Mouse (Mus musculus): ENCODE measurements around the gene Lnx1.

Gene Lnx1

DNA sequence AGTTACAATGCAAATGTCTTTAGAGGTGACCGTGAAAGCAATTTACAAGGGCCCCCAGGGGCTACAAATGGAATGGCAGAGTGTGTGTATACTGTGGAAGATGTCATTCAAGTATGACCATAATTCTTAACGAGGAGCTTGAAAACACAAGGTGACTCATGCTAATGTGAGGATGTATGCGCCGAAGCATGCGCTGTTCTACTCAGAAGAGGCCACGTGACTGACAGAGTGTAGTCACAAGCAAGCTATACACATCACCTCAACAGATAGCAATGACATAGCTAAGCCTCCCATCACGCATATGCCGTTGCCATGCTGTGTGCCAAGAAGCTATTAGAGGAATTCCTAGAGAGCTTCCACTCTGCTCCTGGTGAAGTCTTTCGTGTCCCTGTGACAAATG lies 5.2 kb downstream of the Lnx1 start:
- DNase-seq (ENCODE audit: low spot score in 2 of 2): no peak

DNA sequence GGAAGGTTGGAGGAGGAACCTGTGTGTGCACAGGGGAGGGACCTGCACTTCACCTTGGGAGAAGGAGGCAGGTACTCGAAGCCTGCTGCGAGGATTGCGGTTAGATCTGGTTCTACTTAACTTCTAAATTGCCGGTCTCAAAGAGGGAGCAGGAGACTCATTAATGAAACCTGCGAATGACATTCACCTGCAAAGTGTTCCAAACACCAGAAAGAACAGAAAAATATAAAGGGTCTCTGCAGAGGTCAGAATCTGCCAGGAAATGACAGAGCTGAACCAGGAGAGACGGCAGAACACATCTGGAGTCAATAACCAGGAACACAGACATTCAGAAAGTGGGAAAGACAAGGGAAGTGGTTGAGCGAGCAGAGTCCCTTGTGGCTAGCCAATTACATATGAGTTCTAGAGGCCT lies 8.3 kb downstream of the Lnx1 start:
- no peak for DNase-seq (ENCODE audit: low spot score in 2 of 2)

DNA sequence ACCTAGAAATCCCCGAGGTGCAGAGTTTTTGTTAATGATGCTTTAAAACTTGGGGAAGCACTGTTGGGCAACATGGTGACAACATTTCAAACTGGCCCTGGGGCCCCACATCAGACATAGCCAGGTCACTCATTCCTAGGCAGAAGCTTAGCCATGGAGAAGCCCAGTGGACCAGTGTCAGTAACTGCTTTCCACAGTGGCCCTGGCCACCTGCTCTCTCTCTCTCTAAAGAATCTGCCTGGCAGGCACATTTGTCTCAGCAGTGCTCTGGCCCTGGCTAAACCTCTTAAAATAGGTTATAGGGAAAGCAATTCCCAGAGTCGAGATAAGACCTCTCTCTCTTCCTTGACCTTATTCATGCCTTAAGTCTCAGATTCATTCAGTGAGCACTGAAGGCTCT lies 8.9 kb downstream of the Lnx1 start:
- no peak for DNase-seq (ENCODE audit: low spot score in 2 of 2)

DNA sequence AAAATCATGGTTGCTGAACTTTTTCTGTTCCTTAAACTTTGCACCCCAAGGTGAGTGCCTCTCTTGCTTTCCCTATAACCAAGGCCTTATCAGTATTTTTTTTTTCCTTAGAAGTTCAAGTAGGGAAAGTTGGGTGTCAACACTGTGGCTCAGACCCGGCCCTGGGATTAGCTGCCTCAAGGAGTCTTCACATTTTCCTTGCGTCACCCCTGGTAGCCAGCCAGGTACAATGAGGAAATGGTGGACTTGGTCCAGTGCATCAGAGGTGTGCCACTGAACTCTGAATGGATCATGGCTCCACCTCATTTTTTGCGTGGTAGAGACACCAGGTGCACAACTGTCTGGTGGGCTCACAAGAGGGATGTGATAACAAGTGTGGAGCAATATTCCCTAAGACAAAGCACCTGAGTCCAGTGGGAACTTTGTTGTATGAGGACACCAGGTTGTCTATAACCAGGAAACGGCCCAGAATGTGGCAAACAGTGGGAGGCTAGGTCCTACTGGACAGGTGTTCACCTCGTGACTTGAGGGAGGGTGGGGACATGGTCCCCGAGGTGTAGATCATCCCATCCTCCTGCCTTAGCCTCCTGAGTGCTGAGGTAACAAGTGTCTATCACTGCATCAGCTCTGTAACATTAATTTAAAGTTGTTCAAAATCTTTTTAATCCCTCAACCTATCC lies 10.2 kb downstream of the Lnx1 start:
- DNase-seq (ENCODE audit: low spot score in 2 of 2): no peak

DNA sequence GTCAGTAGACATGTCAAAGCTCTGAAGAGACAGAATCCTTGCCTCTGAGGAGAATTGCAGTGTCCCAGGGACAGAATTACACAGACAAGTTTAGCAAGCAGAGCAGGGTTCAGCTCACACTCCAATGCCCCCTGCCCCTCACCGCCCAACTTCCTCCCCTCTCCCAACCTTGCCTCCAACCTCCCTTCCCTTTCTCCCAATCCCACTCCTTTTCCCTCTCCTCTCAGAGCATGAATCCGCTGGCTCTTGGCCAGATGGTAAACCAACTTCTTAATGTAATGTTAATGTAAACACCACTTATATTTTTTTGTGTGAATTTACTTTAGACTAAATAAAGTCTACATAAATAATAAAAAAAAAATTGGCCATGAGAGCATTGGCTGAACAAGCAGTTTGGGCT lies 13.9 kb downstream of the Lnx1 start:
- DNase-seq (ENCODE audit: low spot score in 2 of 2): no peak

DNA sequence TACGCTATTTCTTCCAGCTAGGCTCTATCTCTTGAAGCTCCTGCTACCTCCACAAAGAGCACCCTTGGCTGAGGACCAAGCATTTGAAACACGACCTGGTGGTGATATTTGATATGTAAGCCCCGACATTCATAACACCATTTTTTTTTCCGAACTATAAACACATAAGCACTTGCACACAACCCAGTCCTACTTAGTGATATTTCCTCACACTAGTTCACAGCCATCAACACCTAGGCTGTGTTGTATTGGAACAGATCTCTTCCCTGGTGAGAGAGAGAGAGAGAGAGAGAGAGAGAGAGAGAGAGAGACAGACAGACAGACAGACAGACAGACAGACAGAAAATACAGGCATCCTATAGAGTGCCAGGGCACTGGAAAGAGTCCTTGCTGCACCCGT lies 17.8 kb downstream of the Lnx1 start:
- DNase-seq (ENCODE audit: low spot score in 2 of 2): no peak

DNA sequence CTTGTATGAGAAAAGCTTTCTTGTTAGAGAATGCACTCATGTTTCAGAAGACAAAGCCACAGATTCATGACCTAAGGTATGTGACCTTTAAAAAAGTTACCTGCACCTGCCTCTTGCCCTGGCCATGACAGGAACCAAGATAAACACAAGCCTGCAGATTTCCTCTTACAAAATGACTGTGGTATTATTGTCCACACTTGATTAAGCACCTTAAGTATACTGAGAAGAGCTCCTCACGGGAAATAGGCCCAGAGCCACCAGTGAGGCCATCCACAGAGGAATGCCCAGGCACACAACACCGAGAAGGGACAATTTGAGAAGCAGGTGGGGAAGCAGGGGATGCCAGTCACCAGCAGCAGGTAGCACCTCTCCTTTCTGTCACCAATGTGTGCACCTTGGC lies 18.9 kb downstream of the Lnx1 start:
- no peak for DNase-seq (ENCODE audit: low spot score in 2 of 2)

DNA sequence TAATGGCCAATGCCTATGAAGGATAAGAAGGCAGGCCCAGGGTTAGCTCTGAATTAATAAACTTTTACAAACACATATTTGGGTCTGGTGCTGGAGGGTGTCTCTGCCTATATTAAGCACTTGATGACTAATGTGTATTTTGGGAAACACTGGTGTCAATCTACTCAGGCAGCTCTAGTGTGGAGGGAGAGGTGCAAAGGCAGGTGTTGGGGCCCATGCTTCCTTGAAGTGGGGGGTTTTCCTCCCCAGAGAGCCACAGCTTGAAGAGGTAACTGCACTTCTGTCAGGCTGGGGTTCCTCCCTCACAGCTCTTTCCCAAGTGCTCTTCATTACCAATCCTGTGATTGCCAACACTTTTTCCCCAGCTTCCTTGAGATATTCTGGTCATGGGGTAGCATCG lies 20.0 kb downstream of the Lnx1 start:
- DNase-seq (ENCODE audit: low spot score in 2 of 2): no peak

DNA sequence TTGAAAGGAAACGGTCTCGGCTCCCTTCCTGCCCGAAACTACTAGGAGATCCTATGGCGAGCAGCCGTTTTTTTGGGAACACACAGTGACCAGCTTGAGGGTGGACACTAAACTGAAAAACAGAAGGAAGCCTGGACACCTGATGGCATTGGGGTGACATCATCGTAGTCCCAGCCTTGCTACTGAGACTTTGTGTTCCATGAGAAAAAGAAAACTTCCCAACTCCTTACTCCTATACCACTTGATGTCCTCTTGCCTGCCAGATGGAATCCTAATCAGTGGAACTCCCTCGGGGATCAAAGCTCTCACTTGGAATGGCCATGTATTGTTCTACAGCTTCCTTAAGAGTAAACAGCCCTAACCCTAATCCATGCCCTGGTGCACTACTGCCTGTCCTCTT lies 23.1 kb downstream of the Lnx1 start:
- no peak for DNase-seq (ENCODE audit: low spot score in 2 of 2)

DNA sequence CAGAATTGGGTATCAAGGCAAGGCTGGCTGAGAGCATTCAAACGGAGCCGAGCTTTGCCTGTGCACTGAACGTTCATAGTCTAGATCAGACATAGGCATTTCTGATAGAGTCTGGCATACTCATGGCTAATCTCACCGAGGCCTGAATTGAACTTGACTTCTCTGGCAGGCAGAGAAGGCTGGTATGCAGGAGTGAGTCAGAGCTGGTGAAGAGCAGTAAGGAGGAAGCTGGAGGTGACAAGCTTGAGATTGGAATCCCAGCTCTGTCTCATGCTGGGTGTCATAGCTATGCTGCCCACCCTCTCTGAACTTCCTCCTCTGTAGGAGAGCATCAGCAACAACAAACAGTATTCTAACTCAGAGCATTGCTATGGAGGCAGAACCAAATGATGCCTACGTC lies 24.0 kb downstream of the Lnx1 start:
- no peak for DNase-seq (ENCODE audit: low spot score in 2 of 2)

DNA sequence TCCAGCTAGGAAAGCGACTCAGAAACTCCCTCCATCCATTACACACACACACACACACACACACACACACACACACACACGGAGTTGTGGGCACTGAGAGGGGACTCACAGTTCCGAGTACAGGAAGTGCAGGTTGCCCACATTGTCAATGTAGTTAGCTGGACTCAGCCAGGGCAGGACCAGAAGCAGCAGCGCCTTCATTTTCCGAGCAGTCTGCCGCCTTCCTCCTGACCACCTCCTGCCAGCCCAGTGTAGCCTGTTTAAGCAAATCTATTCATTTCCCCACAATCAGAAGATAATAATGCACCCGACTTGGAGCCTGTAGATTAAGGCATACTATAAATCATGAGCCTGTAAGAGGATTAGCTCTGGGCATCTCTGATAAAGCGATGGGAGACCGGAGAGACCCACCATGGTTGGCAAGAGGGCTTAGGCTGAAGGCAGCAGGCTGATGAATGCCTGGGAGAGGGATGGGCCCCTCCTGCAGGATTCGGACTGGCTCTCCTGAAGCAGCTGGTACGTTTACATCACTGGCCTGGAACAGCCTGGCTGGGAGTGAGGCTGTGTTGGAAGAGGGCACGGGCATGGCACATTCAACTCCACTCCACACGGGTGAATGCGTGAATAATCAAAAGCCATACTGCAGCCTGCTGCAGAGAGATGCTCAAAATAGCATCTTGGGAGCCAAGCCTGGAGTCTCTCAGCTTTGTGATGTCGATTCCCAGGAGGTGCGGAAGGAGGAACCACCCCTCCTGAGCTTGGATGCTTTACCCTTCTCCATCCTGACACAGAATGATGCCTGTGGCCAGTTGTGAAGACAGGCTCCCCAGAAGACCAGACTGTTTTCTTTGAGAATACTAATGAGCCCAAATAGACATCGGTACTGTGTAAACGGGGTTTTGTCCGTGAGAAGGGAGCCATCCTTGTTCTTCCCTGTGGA lies 25.0 kb downstream of the Lnx1 start:
- no peak for DNase-seq (ENCODE audit: low spot score in 2 of 2)

DNA sequence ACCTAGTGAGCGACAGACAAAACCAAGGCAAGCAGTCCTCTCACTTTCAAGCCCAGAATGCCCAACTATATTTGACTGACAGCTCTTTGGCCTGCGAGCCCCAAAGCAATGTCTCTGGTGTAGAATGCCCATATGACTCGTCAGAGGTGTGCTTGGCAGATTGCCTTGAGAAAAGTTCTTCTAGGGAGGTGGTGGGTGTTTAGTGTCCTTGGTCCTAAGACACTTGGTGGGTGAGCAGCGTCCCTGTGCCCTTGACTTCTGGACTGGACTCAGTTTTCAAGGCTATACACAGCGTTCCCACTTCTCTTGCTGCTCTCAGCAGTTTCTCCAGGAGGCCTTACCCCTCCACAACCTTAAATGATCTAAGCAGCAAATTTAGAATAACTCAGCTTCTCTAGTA lies 30.2 kb downstream of the Lnx1 start:
- no peak for DNase-seq (ENCODE audit: low spot score in 2 of 2)

DNA sequence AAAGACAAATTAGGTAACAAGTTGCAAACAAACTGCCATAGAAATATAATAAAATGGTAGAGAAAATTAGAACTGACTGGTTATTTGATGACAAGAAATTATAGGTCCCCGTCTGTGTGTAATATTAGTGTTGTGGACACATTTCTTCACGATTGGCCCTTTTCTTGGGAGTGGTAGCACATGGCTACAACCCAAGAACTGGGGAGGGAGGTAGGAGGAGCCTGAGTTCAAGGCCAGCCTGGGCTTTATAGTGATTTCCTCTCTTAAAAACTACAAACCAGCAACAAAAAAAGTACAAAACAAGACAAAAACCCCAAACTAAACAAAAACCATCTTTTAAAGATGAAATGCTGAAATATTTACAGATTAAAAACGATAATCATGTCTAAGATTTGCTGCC lies 31.8 kb downstream of the Lnx1 start:
- DNase-seq (ENCODE audit: low spot score in 2 of 2): no peak

DNA sequence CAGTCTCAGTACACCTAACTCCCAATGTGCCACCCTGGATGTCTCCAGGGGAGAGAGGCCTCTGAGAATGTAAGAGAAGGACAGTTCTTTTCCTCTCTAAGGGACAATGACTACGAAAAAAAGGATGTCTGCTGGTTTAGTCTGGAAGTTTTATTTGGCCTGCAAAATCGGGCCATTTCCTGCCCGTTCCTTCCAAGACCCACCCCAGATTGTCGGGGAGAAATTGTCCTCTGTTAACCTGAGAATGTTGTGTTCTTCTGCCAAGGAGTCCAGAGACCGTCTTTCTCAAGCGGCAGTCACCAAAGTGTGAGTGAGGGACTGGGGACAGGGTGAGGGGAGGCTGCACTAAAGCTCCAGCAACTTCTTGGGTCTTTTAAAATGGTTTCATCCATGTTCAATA lies 32.8 kb downstream of the Lnx1 start:
- no peak for DNase-seq (ENCODE audit: low spot score in 2 of 2)

DNA sequence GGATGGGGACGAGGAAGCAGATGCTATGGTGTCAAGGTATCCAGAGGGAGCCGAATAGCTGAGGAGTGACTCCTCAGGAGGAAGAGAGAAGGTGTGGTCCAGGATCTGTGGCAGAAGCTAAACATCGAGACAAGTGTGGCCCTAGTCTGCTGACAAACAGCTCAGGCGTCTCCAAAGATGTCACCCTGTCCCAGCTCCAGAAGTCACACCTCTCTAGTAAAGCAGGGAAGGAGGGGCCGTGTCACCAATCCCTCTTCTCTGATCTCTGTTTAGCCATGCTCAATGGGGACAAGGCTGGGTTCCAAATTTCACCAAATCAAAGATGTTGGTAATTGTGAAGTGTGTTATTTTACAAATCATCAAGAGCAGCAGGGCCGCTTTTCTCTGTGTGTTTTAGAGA lies 33.8 kb downstream of the Lnx1 start:
- DNase-seq (ENCODE audit: low spot score in 2 of 2): no peak

DNA sequence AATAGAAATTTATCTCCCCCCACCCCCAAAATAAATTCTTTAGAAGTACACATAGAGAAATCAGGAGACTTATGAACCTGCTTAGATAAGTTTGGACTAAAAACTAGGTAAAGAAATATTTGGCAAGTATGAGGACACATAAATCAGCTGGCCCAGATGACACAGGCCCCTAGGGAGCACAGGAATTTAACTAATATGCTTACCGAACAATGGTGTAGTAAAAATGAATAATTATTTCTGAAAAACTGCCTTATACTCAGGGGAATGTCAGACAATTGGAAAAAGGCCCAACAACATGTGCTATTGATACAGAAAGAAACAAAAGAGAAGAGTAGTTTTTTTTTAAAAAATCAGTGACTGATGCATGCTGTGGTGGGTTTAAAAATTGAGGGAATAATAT lies 40.1 kb downstream of the Lnx1 start:
- DNase-seq (ENCODE audit: low spot score in 2 of 2): no peak

DNA sequence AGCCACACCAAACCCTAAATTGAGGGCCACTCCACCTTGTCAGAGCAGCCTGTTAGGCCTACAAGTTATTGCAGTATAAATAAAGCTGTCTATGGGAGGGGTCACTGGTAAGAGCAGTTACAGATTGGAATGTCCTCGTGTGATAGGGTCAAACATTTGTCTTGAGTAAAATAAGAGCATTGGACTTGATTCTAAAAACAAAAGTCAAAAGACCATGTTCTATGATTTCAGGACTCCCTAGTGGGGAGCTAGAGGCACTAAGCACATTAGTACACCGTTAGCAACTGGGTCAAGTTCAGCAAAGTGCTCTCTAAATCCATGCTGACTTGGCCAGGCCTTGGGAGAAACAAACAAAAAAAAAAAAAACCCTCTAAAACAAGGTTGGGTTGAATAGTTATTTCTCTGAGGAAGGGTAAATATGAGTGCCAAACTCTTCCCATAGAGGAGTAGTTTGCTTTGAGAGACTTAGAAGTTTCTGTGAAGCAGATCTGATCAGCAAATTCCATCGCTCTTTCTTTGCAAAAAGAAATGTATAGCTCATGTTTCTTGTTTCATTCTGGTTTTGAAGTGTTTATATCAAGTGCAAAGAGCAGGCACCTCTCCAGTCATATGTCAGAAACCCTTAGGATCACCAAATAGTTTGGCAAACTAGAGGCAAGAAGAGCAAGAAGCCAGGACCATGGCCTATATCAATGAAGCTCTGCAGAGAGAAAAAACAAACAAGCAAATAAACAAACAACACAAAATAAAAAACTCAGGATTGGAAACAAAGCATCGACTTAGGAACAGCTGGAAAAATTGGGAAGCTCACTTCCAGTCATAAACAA lies 40.8 kb downstream of the Lnx1 start:
- DNase-seq (ENCODE audit: low spot score in 2 of 2): no peak

DNA sequence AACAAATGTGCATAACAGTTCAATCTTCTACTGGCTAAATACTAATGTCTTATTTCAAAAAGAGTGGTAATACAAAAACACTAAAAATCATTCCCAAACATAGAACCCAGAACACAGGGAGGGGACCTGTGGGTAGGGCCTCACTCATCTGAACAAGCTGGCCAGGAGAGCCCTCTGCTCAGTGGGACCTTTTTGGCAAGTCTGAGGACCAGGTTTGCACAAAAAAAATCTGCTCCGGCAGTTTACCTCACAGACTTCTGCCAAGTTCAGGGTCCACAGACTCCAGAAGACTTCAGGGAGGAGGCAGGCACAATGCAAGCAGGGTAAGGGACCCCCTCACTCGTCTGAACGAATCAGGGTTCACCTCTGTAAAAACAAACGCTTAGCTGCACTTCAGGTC lies 42.9 kb downstream of the Lnx1 start:
- DNase-seq (ENCODE audit: low spot score in 2 of 2): no peak

DNA sequence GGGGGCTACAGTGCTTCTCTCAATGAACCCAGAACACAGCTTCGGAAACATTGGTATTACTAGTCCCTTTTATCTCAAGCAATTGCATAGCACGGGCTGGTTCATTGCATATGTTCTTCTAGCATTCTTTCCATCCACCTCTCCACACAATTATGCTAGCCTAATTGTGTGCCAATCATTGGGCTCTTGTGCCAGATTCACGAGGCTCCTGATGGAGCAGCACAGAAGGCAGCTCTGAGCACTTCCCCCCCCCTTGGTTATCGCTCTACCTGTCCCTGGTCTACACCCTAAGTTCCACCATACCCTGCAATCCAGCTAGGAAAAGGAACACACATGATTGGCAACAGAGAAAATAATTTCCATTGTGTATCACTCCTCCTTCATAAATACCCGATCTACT lies 43.4 kb downstream of the Lnx1 start:
- no peak for DNase-seq (ENCODE audit: low spot score in 2 of 2)

DNA sequence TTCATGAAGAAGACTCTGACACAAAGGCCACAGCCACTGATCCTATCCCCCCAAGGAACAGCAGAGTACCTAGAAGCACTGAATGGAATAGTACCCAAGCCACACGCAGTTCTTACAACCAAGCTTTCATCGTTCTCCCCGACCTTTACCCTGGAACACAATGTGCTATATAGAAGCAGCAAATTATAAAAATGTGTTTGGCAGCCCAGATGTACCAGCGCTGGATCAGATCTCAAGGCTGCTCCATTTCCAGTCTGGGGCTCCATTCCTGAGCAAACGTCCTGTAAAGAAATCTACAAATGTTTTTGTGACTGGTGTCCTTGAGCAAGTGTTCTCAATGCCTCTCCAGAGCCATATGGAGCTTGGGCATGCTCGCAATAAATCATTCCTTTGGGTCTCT lies 44.8 kb downstream of the Lnx1 start:
- no peak for DNase-seq (ENCODE audit: low spot score in 2 of 2)

DNA sequence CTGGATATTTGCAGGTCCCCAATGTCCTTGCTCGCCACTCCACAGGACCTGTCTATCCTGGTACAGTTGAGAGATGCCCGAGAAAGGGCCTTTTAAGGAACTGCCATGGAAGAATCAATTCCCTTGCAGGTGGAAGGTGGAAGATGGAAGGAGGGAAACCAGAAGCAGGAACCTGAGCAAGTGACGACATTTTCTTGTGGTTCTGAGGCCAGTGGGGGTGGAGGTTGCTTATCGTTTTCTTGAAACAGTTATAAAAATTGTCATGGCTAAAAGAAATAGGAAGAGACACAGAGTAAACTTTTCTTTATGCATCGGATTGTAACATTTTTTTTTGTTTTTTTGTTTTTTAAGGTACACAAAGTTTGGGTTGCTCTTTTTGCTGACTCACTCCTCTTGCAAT lies 46.3 kb downstream of the Lnx1 start:
- DNase-seq (ENCODE audit: low spot score in 2 of 2): no peak

DNA sequence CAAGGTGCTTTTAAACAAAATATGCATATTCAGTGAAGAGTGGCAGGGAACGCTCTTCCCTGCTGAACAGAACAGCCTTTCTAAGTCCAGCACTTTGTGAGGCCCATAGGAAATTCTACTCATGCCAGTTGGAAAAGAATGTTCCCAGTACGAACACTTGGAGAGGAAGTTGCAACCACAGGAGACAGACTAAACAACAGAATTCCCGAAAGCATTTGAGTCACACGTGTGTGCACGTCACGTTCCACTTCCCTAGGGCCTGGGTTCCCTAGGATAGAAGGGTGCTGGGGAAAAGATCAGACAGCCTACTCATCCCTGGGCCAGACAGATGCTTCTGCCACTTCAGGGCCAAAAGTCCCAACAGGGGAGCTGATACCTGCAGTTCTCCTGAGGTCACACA lies 48.2 kb downstream of the Lnx1 start:
- no peak for DNase-seq (ENCODE audit: low spot score in 2 of 2)

DNA sequence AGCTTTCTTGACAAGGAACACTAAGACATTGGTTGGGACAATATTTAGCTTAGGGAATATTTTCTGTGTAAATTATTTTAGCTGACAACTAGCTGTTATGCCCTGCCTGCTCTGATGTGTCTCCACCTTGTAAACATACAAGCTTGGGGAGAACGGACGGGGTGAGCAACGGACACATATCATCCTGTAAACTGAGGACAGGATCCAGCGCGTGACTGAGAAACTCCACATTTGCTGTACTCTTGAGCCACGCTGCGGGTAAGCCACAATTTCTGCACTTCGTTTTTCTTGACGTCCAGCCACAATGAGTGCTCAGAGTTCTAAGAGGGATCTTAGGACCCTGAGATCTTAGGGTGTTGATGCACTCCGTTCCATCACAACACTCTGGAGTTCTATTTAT lies 48.9 kb downstream of the Lnx1 start:
- no peak for DNase-seq (ENCODE audit: low spot score in 2 of 2)
